Mouse (Mus musculus): ENCODE results near the gene Tmem165. TPM values are rescaled to one million over a fixed set of nuclear protein-coding genes. Genes with fewer than 3 reads are reported as not detected.

The Tmem165 gene
- polyA plus RNA-seq, 1 experiment from 2014 or later = 81.0 TPM

GRCm38 (mm10) chr5:76153430-76153829 lies 30.2 kb upstream of the Tmem165 start:
- peaks cover 44% of the 10 kb centered on the region for H3K36me3 ChIP-seq
- no peak for DNase-seq (ENCODE audit: low spot score)
- 94% methylated on average over 11 of the region's 11 CpGs for WGBS

GRCm38 (mm10) chr5:76154434-76155165 lies 29.1 kb upstream of the Tmem165 start:
- H3K9me3 ChIP-seq (replicated peaks) = 0 out of 2 replicates have a peak, but pooled peaks cover 3% of the 10 kb centered on the region
- WGBS = 93% methylated on average over 21 of the region's 21 CpGs
- H3K27ac ChIP-seq (replicated peaks) = no peak overlapping the region
- no peak overlapping the region for H3K4me3 ChIP-seq
- no peaks in the 10 kb centered on the region for H3K27me3 ChIP-seq (ENCODE audit: low read depth, poor library complexity, severe bottlenecking)
- DNase-seq (ENCODE audit: low spot score) = no peak
- H3K4me1 ChIP-seq = no peaks in the 10 kb centered on the region
- peaks cover 42% of the 10 kb centered on the region for H3K36me3 ChIP-seq

More at GRCm38 (mm10) chr5:76153430-76153829, 30.2 kb upstream of the Tmem165 start:
- H3K4me3 ChIP-seq = no peak overlapping the region
- H3K27ac ChIP-seq (replicated peaks) = no peak overlapping the region
- H3K4me1 ChIP-seq = no peaks in the 10 kb centered on the region
- no peaks in the 10 kb centered on the region for H3K27me3 ChIP-seq (ENCODE audit: low read depth, poor library complexity, severe bottlenecking)
- H3K9me3 ChIP-seq (replicated peaks) = 0 out of 2 replicates have a peak, but pooled peaks cover 3% of the 10 kb centered on the region

DNA sequence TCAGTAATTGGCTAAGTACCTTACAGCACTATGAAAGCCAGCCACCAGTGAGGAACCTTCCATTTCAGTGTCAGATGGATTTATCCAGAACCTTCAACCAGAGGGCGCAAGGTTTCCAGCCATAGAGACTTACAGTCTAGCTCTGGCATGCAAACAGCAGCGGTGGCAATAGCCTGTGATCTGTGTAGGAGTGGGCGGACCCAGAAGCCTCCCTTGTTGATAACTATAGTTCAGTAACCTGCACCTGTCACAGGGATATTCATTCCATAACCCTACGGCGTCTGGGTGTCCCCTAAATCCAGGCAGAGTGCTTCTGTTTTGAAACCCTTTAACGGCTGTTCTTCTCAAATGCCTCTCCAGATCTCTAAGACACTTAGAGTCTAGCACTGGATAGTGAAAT lies 24.1 kb upstream of the Tmem165 start:
- Histone ChIP-seq H3K36me3 (peaks cover 8% of the 10 kb centered on the region; the same call in 1 of the 2 replicates), H3K4me3 (no peak overlapping the region), H3K27ac (replicated peaks) (no peak overlapping the region), H3K27me3 (ENCODE audit: low read depth, poor library complexity, severe bottlenecking) (no peaks in the 10 kb centered on the region), H3K4me1 (peaks cover 21% of the 10 kb centered on the region), H3K9me3 (replicated peaks) (no peaks in the 10 kb centered on the region)
- WGBS = 88% methylated on average over 6 of the region's 6 CpGs
- DNase-seq (ENCODE audit: low spot score) = no peak

- no peak for DNase-seq (ENCODE audit: low spot score)
- Histone ChIP-seq H3K4me1 (peaks cover 23% of the 10 kb centered on the region), H3K4me3 (no peak overlapping the region), H3K27me3 (ENCODE audit: low read depth, poor library complexity, severe bottlenecking) (no peaks in the 10 kb centered on the region), H3K9me3 (replicated peaks) (no peaks in the 10 kb centered on the region), H3K36me3 (peaks cover 4% of the 10 kb centered on the region; the same call in 1 of the 2 replicates), H3K27ac (replicated peaks) (no peak overlapping the region)
- 77% methylated on average over 3 of the region's 3 CpGs for WGBS
Observed at GRCm38 (mm10) chr5:76160086-76160485, 23.6 kb upstream of the Tmem165 start.

- no peaks in the 10 kb centered on the region for H3K9me3 ChIP-seq (replicated peaks)
- WGBS = 94% methylated on average over 6 of the region's 6 CpGs
- H3K36me3 ChIP-seq = no peaks in the 10 kb centered on the region
- no peak for DNase-seq (ENCODE audit: low spot score)
- peaks cover 23% of the 10 kb centered on the region for H3K4me1 ChIP-seq
- H3K27me3 ChIP-seq (ENCODE audit: low read depth, poor library complexity, severe bottlenecking) = peaks cover 5% of the 10 kb centered on the region; the same call in 1 of the 2 replicates
- H3K27ac ChIP-seq (replicated peaks) = no peak overlapping the region
- no peak overlapping the region for H3K4me3 ChIP-seq
Observed at GRCm38 (mm10) chr5:76161491-76161890, 22.2 kb upstream of the Tmem165 start.

- WGBS = 84% methylated on average over 5 of the region's 5 CpGs
- Histone ChIP-seq H3K4me3 (no peak overlapping the region), H3K36me3 (no peaks in the 10 kb centered on the region), H3K4me1 (peaks cover 23% of the 10 kb centered on the region), H3K27me3 (ENCODE audit: low read depth, poor library complexity, severe bottlenecking) (peaks cover 5% of the 10 kb centered on the region; the same call in 1 of the 2 replicates), H3K9me3 (replicated peaks) (no peaks in the 10 kb centered on the region), H3K27ac (replicated peaks) (no peak overlapping the region)
- DNase-seq (ENCODE audit: low spot score) = no peak
Observed at GRCm38 (mm10) chr5:76162926-76163325, 20.8 kb upstream of the Tmem165 start.

DNA sequence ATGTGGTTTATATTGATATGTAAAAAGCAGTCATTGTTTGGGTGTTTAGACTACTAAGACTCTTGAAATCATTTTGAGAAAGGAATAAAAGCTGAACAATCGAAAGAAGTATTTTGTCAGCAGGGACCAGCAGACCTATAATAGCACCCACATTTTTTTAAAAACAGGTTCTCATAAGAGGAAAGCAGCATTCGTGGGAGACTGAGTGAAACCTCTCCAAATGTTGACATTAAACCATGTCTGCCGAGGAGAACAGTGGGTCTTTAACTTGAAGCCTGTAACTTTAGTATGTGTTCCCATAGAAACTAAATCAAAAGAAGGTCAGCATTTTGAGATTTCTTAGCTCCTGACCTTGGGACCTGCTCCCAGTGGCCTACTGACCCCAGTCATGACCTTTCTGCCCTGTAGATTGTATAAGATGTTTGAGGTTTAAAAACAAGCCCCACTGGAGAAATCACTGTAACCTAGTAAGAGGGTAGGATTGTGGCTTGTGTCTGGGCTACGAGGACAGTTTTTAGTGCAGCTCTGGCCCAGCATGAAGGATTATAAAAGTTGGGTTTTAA lies 19.8 kb upstream of the Tmem165 start:
- Histone ChIP-seq H3K27ac (replicated peaks) (no peak overlapping the region), H3K9me3 (replicated peaks) (no peaks in the 10 kb centered on the region), H3K36me3 (no peaks in the 10 kb centered on the region), H3K27me3 (ENCODE audit: low read depth, poor library complexity, severe bottlenecking) (peaks cover 5% of the 10 kb centered on the region; the same call in 1 of the 2 replicates), H3K4me3 (no peak overlapping the region), H3K4me1 (peaks cover 23% of the 10 kb centered on the region)
- WGBS = 32% methylated on average over 4 of the region's 4 CpGs
- DNase-seq (ENCODE audit: low spot score) = no peak

DNA sequence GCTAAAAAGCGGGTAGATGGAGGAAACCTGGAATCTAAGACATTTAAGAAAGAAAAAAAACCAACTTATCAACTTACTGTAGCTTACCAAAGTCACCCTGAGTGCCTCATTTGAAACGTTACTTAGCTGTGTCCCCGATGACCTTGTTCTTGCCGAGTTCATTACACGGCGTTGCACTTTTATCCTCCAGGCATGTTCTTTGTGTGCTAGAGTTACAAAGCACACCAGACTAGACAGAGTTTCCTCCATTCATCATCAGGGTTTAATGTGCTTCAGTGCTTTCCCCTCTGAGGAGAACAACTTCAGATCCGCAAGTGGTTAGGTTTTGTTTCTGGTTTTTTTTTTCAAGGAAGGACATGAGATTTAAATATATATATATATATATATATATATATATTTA lies 18.9 kb upstream of the Tmem165 start:
- no peaks in the 10 kb centered on the region for H3K9me3 ChIP-seq (replicated peaks)
- H3K4me1 ChIP-seq = peaks cover 23% of the 10 kb centered on the region
- H3K4me3 ChIP-seq = no peak overlapping the region
- peaks cover 5% of the 10 kb centered on the region; the same call in 1 of the 2 replicates for H3K27me3 ChIP-seq (ENCODE audit: low read depth, poor library complexity, severe bottlenecking)
- 68% methylated on average over 7 of the region's 7 CpGs for WGBS
- no peak overlapping the region for H3K27ac ChIP-seq (replicated peaks)
- H3K36me3 ChIP-seq = no peaks in the 10 kb centered on the region
- DNase-seq (ENCODE audit: low spot score) = no peak

DNA sequence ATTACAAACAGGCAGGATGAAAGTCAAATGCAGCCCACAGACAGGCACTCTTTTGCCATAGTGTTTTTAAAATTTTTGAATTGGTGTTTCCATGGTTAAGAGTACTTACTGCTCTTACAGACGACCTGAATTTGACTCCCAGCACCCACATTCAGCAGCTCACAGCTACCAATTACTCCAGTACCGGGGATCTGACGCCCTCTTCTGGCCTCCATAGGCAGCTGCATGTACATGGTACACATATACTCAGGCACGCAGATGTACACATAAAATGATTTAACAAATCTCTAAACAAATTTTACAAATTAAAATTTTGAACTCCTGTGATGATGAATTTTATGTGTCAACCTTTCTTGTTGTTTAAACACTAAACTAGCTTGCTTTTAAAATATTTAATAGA lies 13.2 kb upstream of the Tmem165 start:
- no peak overlapping the region for H3K4me3 ChIP-seq
- H3K9me3 ChIP-seq (replicated peaks) = no peaks in the 10 kb centered on the region
- 80% methylated on average over 4 of the region's 4 CpGs for WGBS
- no peak for DNase-seq (ENCODE audit: low spot score)
- H3K27ac ChIP-seq (replicated peaks) = no peak overlapping the region
- no peaks in the 10 kb centered on the region for H3K4me1 ChIP-seq
- no peaks in the 10 kb centered on the region for H3K36me3 ChIP-seq
- peaks cover 2% of the 10 kb centered on the region; the same call in 1 of the 2 replicates for H3K27me3 ChIP-seq (ENCODE audit: low read depth, poor library complexity, severe bottlenecking)

DNA sequence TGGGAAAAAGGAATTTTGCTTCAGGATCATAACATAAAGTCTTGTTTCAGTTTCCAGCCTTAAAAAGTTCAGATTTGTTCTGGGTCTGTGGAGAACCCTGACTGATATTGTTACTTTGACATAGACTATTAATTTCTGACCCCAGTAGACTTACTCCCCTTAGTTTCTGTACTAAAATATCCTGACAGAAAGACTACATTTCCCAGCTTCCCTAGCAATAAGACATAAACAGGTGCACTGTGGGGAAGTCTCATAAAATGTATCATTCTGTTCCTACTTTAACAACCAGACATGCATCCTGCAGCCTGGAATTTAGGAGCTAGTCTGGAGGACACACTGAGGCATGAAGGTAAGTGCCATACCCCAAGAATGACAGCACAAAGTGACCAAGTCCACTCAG lies 12.6 kb upstream of the Tmem165 start:
- DNase-seq (ENCODE audit: low spot score) = no peak
- H3K4me1 ChIP-seq = no peaks in the 10 kb centered on the region
- no peaks in the 10 kb centered on the region for H3K27me3 ChIP-seq (ENCODE audit: low read depth, poor library complexity, severe bottlenecking)
- no peaks in the 10 kb centered on the region for H3K9me3 ChIP-seq (replicated peaks)
- H3K36me3 ChIP-seq = no peaks in the 10 kb centered on the region
- no peak overlapping the region for H3K27ac ChIP-seq (replicated peaks)
- no peak overlapping the region for H3K4me3 ChIP-seq

GRCm38 (mm10) chr5:76175051-76175450 lies 8.6 kb upstream of the Tmem165 start:
- Histone ChIP-seq H3K4me1 (peaks cover 9% of the 10 kb centered on the region; the same call in 1 of the 2 replicates), H3K36me3 (no peaks in the 10 kb centered on the region), H3K27ac (replicated peaks) (no peak overlapping the region), H3K4me3 (no peak overlapping the region), H3K27me3 (ENCODE audit: low read depth, poor library complexity, severe bottlenecking) (no peaks in the 10 kb centered on the region), H3K9me3 (replicated peaks) (no peaks in the 10 kb centered on the region)
- 87% methylated on average over 4 of the region's 4 CpGs for WGBS
- DNase-seq (ENCODE audit: low spot score) = no peak

DNA sequence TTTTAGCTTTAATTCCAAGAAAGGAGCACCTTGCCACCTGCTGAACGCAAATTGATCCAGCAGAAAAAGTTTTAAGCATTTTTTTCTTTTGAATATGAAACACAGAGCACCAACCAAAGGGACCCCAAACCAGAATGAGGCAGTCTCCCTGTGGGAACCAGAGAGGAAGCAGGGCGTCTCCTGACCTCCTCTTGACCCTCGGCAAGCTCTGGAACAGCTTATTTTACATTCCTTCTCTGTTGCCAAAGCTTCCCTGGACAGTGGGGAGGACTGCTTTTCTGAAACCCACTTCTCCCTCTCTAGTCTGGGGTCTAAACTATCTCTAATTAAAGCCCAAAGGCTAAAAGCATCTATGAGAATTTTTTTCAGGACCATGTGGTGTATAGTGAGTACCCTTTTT lies 7.3 kb upstream of the Tmem165 start:
- Histone ChIP-seq H3K4me1 (peaks cover 9% of the 10 kb centered on the region; the same call in 1 of the 2 replicates), H3K27me3 (ENCODE audit: low read depth, poor library complexity, severe bottlenecking) (no peaks in the 10 kb centered on the region), H3K4me3 (no peak overlapping the region), H3K36me3 (no peaks in the 10 kb centered on the region), H3K9me3 (replicated peaks) (no peaks in the 10 kb centered on the region), H3K27ac (replicated peaks) (no peak overlapping the region)
- DNase-seq (ENCODE audit: low spot score) = no peak
- 58% methylated on average over 3 of the region's 3 CpGs for WGBS

DNA sequence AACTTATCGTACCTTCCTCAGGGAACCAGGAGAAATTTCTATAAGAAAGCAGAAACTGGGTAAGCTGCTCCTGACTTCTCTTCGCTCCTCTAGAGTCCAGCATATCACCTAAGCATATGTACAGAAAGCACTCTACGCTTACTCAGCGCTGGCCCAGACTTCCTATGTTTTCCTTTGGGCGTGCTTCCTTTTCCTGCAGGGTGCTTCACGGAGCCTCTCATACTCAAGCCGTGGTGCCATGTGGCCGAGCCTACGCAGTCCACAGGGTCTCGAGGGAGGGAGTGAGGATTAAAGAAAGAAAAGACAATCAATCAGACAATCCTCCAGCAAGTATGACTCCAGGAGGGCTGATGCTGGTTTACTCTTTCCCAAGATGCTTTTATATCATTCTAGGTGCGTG lies 6.8 kb upstream of the Tmem165 start:
- no peak overlapping the region for H3K4me3 ChIP-seq
- DNase-seq (ENCODE audit: low spot score) = no peak
- H3K27me3 ChIP-seq (ENCODE audit: low read depth, poor library complexity, severe bottlenecking) = no peaks in the 10 kb centered on the region
- WGBS = 80% methylated on average over 11 of the region's 11 CpGs
- H3K9me3 ChIP-seq (replicated peaks) = no peaks in the 10 kb centered on the region
- peaks cover 9% of the 10 kb centered on the region; the same call in 1 of the 2 replicates for H3K4me1 ChIP-seq
- H3K36me3 ChIP-seq = no peaks in the 10 kb centered on the region
- H3K27ac ChIP-seq (replicated peaks) = no peak overlapping the region

Data from midbrain, embryonic 10.5 days (tissue).